9 mouse cellular contexts compared by ENCODE assay signal in the genomic region with DNA sequence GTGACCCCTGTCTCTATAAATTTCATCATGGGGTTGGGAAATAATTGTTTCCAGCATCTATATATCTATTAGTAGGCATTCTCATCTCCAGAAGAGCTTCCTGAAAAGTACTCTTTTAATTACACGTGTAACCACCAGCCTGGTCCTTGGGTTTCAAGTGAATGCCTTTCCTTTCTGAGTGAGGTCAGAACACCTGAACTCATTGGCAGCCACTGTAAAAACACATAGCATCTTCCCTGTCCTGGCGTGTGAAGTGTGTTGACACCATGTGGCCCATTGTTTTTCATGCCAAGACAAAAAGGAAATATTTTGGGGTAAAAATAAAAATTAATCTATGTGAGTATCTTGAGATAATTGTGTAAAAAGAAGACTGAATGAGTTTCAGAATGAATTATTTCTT.
DNase-seq lines count a peak whose midpoint lies in the region; ATAC-seq lines count a peak whose summit lies in the region.
"Had no signal": no experiment of that assay in that cellular context is flagged by ENCODE, and none has a peak within 500 bp of the region (broad histone marks: within the 10 kb centered on the region; RNA-seq: fewer than 3 reads in every experiment).

No protein-coding gene starts in this region.

- intact Hi-C loops in gastrocnemius, postnatal 14 days (cut with DNase I; ENCODE audit: low total_unique reads) = no loop called here

- peaks cover 5% of the 10 kb centered on the region for H3K36me3 ChIP-seq in embryonic facial prominence, embryonic 10.5 days (replicated peaks)
- no peaks in the 10 kb centered on the region for H3K36me3 ChIP-seq in hindbrain, embryonic 11.5 days (ENCODE audit: control insufficient read depth, insufficient read depth, low read length)
- no peaks in the 10 kb centered on the region for H3K36me3 ChIP-seq in midbrain, embryonic 14.5 days (ENCODE audit: control insufficient read depth, insufficient read depth, low read length)
- H3K36me3 ChIP-seq: lung, embryonic 15.5 days had no signal

- peaks cover 16% of the 10 kb centered on the region for H3K4me1 ChIP-seq in embryonic facial prominence, embryonic 10.5 days
- peaks cover 3% of the 10 kb centered on the region; the same call in 1 of the 2 replicates for H3K4me1 ChIP-seq in hindbrain, embryonic 11.5 days (replicated peaks; ENCODE audit: control insufficient read depth, insufficient read depth, low read length)
- peaks cover 27% of the 10 kb centered on the region for H3K4me1 ChIP-seq in midbrain, embryonic 14.5 days (ENCODE audit: control insufficient read depth, insufficient read depth, low read length)

- H3K4me3 ChIP-seq in embryonic facial prominence, embryonic 10.5 days = no peak overlapping the region
- no peak overlapping the region for H3K4me3 ChIP-seq in hindbrain, embryonic 11.5 days (ENCODE audit: low read depth, low read length)
- H3K4me3 ChIP-seq in midbrain, embryonic 14.5 days (replicated peaks; ENCODE audit: low read depth, low read length) = no peak overlapping the region
- H3K4me3 ChIP-seq: lung, embryonic 15.5 days; myocyte had no signal

- 0 out of 2 replicates have a peak overlapping the region, but pooled peaks have one; percentile 68 for H3K27ac ChIP-seq in embryonic facial prominence, embryonic 10.5 days (replicated peaks)
- peak overlapping the region; percentile 70 for H3K27ac ChIP-seq in hindbrain, embryonic 11.5 days (ENCODE audit: low read depth, low read length)
- peak overlapping the region; percentile 74 for H3K27ac ChIP-seq in midbrain, embryonic 14.5 days (replicated peaks; ENCODE audit: low read depth, low read length)
- H3K27ac ChIP-seq: lung, embryonic 15.5 days had no signal

- DNase-seq in MN1 (ENCODE audit: low spot score) = peak; percentile 33
- DNase-seq in embryonic facial prominence, embryonic 10.5 days (ENCODE audit: low spot score) = no peak
- DNase-seq in hindbrain, embryonic 11.5 days (ENCODE audit: low spot score) = peak; percentile 19
- peak; percentile 56 for DNase-seq in midbrain, embryonic 14.5 days
- DNase-seq in gastrocnemius, postnatal 14 days = no peak
- no peak for DNase-seq in gastrocnemius, postnatal 4 days (ENCODE audit: low spot score in 2 of 2)
- no peak for DNase-seq in kidney, postnatal 4 days

- ATAC-seq in hindbrain, embryonic 11.5 days (ENCODE audit: low FRiP score) = no peak
- no peak for ATAC-seq in midbrain, embryonic 14.5 days (ENCODE audit: low FRiP score, low TSS enrichment)

- H3K4me2 ChIP-seq in hindbrain, embryonic 11.5 days (replicated peaks; ENCODE audit: low read depth, low read length) = no peak overlapping the region
- peak overlapping the region; percentile 33 for H3K4me2 ChIP-seq in midbrain, embryonic 14.5 days (ENCODE audit: low read length)
- H3K4me2 ChIP-seq: lung, embryonic 15.5 days had no signal

- no peak overlapping the region for H3K9ac ChIP-seq in hindbrain, embryonic 11.5 days (ENCODE audit: low read depth, low read length)
- H3K9ac ChIP-seq in midbrain, embryonic 14.5 days (replicated peaks; ENCODE audit: low read length) = no peak overlapping the region
- H3K9ac ChIP-seq: lung, embryonic 15.5 days had no signal

- 67% methylated on average over 2 of the region's 2 CpGs for WGBS in embryonic facial prominence, embryonic 10.5 days
- WGBS in hindbrain, embryonic 11.5 days = 41% methylated on average over 2 of the region's 2 CpGs
- 28% methylated on average over 2 of the region's 2 CpGs for WGBS in midbrain, embryonic 14.5 days

- H3K27me3 ChIP-seq in embryonic facial prominence, embryonic 10.5 days (replicated peaks; ENCODE audit: low read depth, poor library complexity, severe bottlenecking) = no peaks in the 10 kb centered on the region
- H3K27me3 ChIP-seq in hindbrain, embryonic 11.5 days (ENCODE audit: control insufficient read depth, insufficient read depth, low read length) = no peaks in the 10 kb centered on the region
- no peaks in the 10 kb centered on the region for H3K27me3 ChIP-seq in midbrain, embryonic 14.5 days (ENCODE audit: control insufficient read depth, insufficient read depth, low read length)
- H3K27me3 ChIP-seq: lung, embryonic 15.5 days had no signal

- H3K9me3 ChIP-seq in embryonic facial prominence, embryonic 10.5 days = no peaks in the 10 kb centered on the region
- H3K9me3 ChIP-seq in hindbrain, embryonic 11.5 days (ENCODE audit: control insufficient read depth, low read length) = no peaks in the 10 kb centered on the region
- H3K9me3 ChIP-seq in midbrain, embryonic 14.5 days (ENCODE audit: control insufficient read depth, low read length) = no peaks in the 10 kb centered on the region
- H3K9me3 ChIP-seq: lung, embryonic 15.5 days had no signal

Comparison
In these comparisons a context has a peak if more than half of its experiments do, and no peak if none do; other contexts are left out.
1. DNase-seq: peak in MN1 (single experiment), hindbrain, embryonic 11.5 days (single experiment) and midbrain, embryonic 14.5 days (single experiment); none in embryonic facial prominence, embryonic 10.5 days (single experiment), gastrocnemius, postnatal 14 days (single experiment), gastrocnemius, postnatal 4 days (0 of 2) and kidney, postnatal 4 days (0 of 2).
2. Peak in every context shown above with its lines, with median percentiles within 50 percentile points of each other: H3K27ac ChIP-seq.